In the genomic region with DNA sequence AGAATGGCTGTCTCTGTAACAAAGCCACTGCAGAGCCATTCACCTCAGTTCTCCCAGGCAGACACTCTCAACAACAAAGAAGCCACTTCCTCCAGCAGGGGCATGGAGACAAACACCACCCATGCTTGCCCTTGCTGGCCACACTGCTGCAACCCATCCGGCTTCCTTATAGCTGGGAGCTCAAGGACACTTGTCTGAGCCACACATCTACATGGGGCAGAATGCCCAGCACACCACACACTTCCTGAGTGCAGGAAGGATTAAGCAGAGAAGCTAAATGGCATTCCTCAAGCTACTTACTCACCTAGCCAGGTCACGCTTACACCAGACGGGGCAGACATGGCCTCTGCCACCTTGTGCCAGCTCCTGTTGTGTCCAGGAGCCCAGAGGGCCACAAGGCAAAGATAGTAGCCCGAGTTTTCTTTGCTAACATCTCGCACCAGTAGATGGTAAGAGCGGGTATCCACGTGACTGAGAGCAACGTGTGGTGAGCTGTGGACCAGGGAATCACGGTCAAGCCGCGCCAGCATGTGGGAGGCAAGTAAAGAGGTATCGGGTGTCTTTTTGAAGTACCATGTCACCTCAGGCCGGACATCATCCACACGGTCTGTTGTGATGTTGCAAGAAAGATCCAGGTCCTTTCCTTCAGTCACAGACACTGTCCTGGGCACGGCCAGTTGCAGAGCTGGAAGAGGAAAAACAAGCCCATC, we compare ENCODE assay signal across 13 mouse cellular contexts. TPM values are rescaled to one million over a fixed set of nuclear protein-coding genes. Genes with fewer than 3 reads are reported as not detected.
A peak's percentile ranks its signal among the peaks of the same experiment; 100 is the strongest.
DNase-seq lines count a peak whose midpoint lies in the region; ATAC-seq lines count a peak whose summit lies in the region.
"Had no signal": no experiment of that assay in that cellular context is flagged by ENCODE, and none has a peak within 500 bp of the region (broad histone marks: within the 10 kb centered on the region; RNA-seq: fewer than 3 reads in every experiment).

No protein-coding gene starts in this region.

- 0 out of 2 replicates have a peak, but pooled peaks cover 3% of the 10 kb centered on the region for H3K36me3 ChIP-seq in kidney, embryonic 16.5 days (ENCODE audit: insufficient read depth, low read length)
- peaks cover 12% of the 10 kb centered on the region for H3K36me3 ChIP-seq in midbrain, embryonic 13.5 days

- DNase-seq in kidney, postnatal 14 days: no peak
- DNase-seq in T-cell, adult 2 months (ENCODE audit: low spot score): peak; percentile 17
- DNase-seq in cerebellum, adult 18-20 months: no peak
- no peak for DNase-seq in left cerebral cortex, adult 8-10 months (ENCODE audit: low spot score in 2 of 2)
- DNase-seq: adrenal gland, postnatal 25 days; cerebellum, adult 9-10 months; heart, postnatal 36 days; kidney, adult 9 months; retina, postnatal 1 day had no signal

- no peaks in the 10 kb centered on the region for H3K9me3 ChIP-seq in kidney, embryonic 16.5 days (ENCODE audit: low read length)
- no peaks in the 10 kb centered on the region for H3K9me3 ChIP-seq in midbrain, embryonic 13.5 days

- peak; percentile 47 for ATAC-seq in kidney, embryonic 16.5 days (ENCODE audit: low FRiP score, low TSS enrichment)
- ATAC-seq in granulocyte monocyte progenitor cell, adult 5-6 weeks (replicated peaks; ENCODE audit: poor library complexity, severe bottlenecking): peak; percentile 20; the same call in 1 of the 2 replicates
- ATAC-seq in midbrain, embryonic 13.5 days: no peak

- H3K9ac ChIP-seq in kidney, embryonic 16.5 days (replicated peaks; ENCODE audit: low read length): no peak overlapping the region
- no peak overlapping the region for H3K9ac ChIP-seq in midbrain, embryonic 13.5 days (replicated peaks)
- H3K9ac ChIP-seq: liver, embryonic 14.5 days had no signal

- 53% methylated on average over 15 of the region's 15 CpGs for WGBS in kidney, embryonic 16.5 days
- WGBS in midbrain, embryonic 13.5 days: 88% methylated on average over 15 of the region's 15 CpGs

- H3K4me3 ChIP-seq in kidney, embryonic 16.5 days (ENCODE audit: low read length): no peak overlapping the region
- no peak overlapping the region for H3K4me3 ChIP-seq in midbrain, embryonic 13.5 days (replicated peaks)

- H3K4me1 ChIP-seq in kidney, embryonic 16.5 days (ENCODE audit: insufficient read depth, low read length): peaks cover 21% of the 10 kb centered on the region; the same call in 1 of the 2 replicates
- H3K4me1 ChIP-seq in midbrain, embryonic 13.5 days (replicated peaks): peaks cover 57% of the 10 kb centered on the region

- no peak overlapping the region for H3K4me2 ChIP-seq in kidney, embryonic 16.5 days (replicated peaks; ENCODE audit: low read depth, low read length)
- no peak overlapping the region for H3K4me2 ChIP-seq in midbrain, embryonic 13.5 days (replicated peaks)

- H3K27ac ChIP-seq in kidney, embryonic 16.5 days (ENCODE audit: low read length): no peak overlapping the region
- H3K27ac ChIP-seq in midbrain, embryonic 13.5 days: peak overlapping the region; percentile 39
- H3K27ac ChIP-seq: liver, embryonic 14.5 days had no signal

- no peaks in the 10 kb centered on the region for H3K27me3 ChIP-seq in kidney, embryonic 16.5 days (ENCODE audit: insufficient read depth, low read length)
- H3K27me3 ChIP-seq in midbrain, embryonic 13.5 days: no peaks in the 10 kb centered on the region

RNA-seq across cellular contexts. Expression of a gene that starts 37.4 kb away (rescaled TPM):
- polyA plus RNA-seq in kidney, embryonic 16.5 days (2015; fragmentation: Nextera tagmentation; extraction: Ambion mirVana): 2.1 and 2.4 TPM in 2 replicates
- total RNA-seq in granulocyte monocyte progenitor cell, adult 5-6 weeks (2014; fragmentation: Nextera tagmentation): not detected in 2 replicates
- 0.17 TPM in 1 of 2 replicates, not detected in the other for total RNA-seq in granulocyte monocyte progenitor cell, adult 5-6 weeks (2017)
- polyA plus RNA-seq in midbrain, embryonic 13.5 days (2015; fragmentation: Nextera tagmentation; extraction: Ambion mirVana): 2.3 TPM in 2 replicates
- 10 to 100 TPM; 28.8 to 31.3 (median 29.4) TPM for total RNA-seq in left cerebral cortex, adult 8-10 months (2022)

RNA-seq across cellular contexts. Expression of a gene that starts 43.3 kb away (rescaled TPM):
- 0.06 TPM in 1 of 2 replicates, not detected in the other for polyA plus RNA-seq in kidney, embryonic 16.5 days (2015; fragmentation: Nextera tagmentation; extraction: Ambion mirVana)
- total RNA-seq in granulocyte monocyte progenitor cell, adult 5-6 weeks (2014; fragmentation: Nextera tagmentation): not detected in 2 replicates
- 0.17 and 0.36 TPM in 2 replicates for total RNA-seq in granulocyte monocyte progenitor cell, adult 5-6 weeks (2017)
- 0.06 TPM in 1 of 2 replicates, not detected in the other for polyA plus RNA-seq in midbrain, embryonic 13.5 days (2015; fragmentation: Nextera tagmentation; extraction: Ambion mirVana)
- total RNA-seq in left cerebral cortex, adult 8-10 months (2022): 1 to 10 TPM in 2 of 4 experiments, under 1 TPM in 2; 0.48 to 1.4 (median 0.92) TPM

Comparison
In these comparisons a context has a peak if more than half of its experiments do, and no peak if none do; other contexts are left out.
1. RNA of a gene that starts 37.4 kb away (total RNA-seq): 28.8 to 31.3 TPM in left cerebral cortex, adult 8-10 months; 0.17 TPM in granulocyte monocyte progenitor cell, adult 5-6 weeks; every median in the first group is over 10 times any median in the second.